8 mouse cellular contexts compared by ENCODE assay signal in the genomic region with DNA sequence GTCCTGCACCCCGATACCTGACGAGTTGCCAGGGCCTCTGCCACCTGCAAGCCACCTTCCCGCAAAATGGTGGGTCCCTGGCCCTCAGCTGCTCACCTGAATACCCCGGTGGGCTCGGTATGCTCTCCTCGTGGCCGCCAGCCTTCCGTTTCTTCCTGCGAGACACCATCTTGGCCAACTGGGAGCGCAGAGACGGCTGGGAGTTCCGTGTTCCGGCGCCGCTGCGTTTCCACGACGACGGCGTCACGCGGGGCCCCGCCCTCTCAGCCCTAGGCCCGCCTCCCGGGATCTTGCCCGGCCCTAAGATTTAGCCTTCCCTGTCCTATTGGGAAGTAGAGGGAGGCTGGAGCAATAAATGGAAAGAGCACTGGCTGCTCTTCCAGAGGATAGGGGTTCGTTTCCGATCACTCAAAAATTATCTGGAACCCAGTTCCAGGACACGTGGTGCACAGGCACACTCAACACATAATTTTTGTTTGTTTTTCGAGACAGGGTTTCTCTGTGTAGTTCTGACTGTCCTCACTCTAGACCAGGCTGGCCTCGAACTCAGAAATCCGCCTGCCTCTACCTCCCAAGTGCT. TPM values are rescaled to one million over a fixed set of nuclear protein-coding genes. Genes with fewer than 3 reads are reported as not detected.
A peak's percentile ranks its signal among the peaks of the same experiment; 100 is the strongest.
DNase-seq lines count a peak whose midpoint lies in the region; ATAC-seq lines count a peak whose summit lies in the region.

Gene Rrp7a (minus strand): TSS at position 236 of the 580 bp plus-strand sequence.

- no peaks in the 10 kb centered on the region for H3K9me3 ChIP-seq in megakaryocyte, embryonic 14.5 days

- ATAC-seq in common myeloid progenitor, adult 5-6 weeks (replicated peaks; ENCODE audit: low read depth, poor library complexity, severe bottlenecking), result peak; percentile 86

- H3K27me3 ChIP-seq in megakaryocyte, embryonic 14.5 days (replicated peaks), result no peaks in the 10 kb centered on the region

- peaks cover 69% of the 10 kb centered on the region for H3K36me3 ChIP-seq in megakaryocyte, embryonic 14.5 days (replicated peaks; ENCODE audit: low read length)

- peak within 1 kb of the TSS; percentile 94 for H3K4me3 ChIP-seq in megakaryocyte, embryonic 14.5 days (replicated peaks)

- H3K4me1 ChIP-seq in megakaryocyte, embryonic 14.5 days, result peaks cover 28% of the 10 kb centered on the region

- DNase-seq in ZHBTc4 (ENCODE audit: low read depth, low spot score), result peak; percentile 97
- DNase-seq in gastrocnemius, adult 8-10 months (ENCODE audit: low spot score in 2 of 2), result peak; percentile 86 to 87
- peak; percentile 46 for DNase-seq in hindlimb bud, embryonic 11.5 days (ENCODE audit: extremely low spot score, low read depth, low spot score)
- DNase-seq in left cerebral cortex, adult 8-10 months (ENCODE audit: low spot score in 2 of 2), result peak; percentile 85
- peak; percentile 95 for DNase-seq in right cerebral cortex, postnatal 10 days (ENCODE audit: low spot score in 2 of 2)
- peak; percentile 93 for DNase-seq in urinary bladder, postnatal 25 days (ENCODE audit: low spot score)

RNA-seq across cellular contexts. Expression of gene Rrp7a, which starts in this region (rescaled TPM):
- 87.5 and 106 TPM in 2 replicates for total RNA-seq in common myeloid progenitor, adult 5-6 weeks (2017)
- 10 to 100 TPM; 32.9 to 48.0 (median 41.8) TPM for total RNA-seq in gastrocnemius, adult 8-10 months (2022)
- total RNA-seq in left cerebral cortex, adult 8-10 months (2022), result 100 to 1,000 TPM; 128 to 155 (median 146) TPM
- 23.5 and 59.4 TPM in 2 replicates for polyA plus RNA-seq in megakaryocyte, embryonic 14.5 days (2012; ENCODE audit: insufficient read depth, low replicate concordance)

Comparison
In these comparisons a context has a peak if more than half of its experiments do, and no peak if none do; other contexts are left out.
1. Peak in every context shown above with its lines: DNase-seq, ATAC-seq and H3K4me3 ChIP-seq.
2. DNase-seq: peak in every context shown above with its lines; median percentile 97 in ZHBTc4; 95 in right cerebral cortex, postnatal 10 days; 93 in urinary bladder, postnatal 25 days; 86 in gastrocnemius, adult 8-10 months; 85 in left cerebral cortex, adult 8-10 months; 46 in hindlimb bud, embryonic 11.5 days.